Mouse (Mus musculus) heart, adult 9 months (tissue): ENCODE measurements around the gene Mtus2.

Source experiments
- DNase-seq, 2 experiments: peaks; one replicate each; pipeline ENCODE4 v3.0.0; 2022; ENCODE audit warnings: low spot score in 2 of 2

Gene Mtus2

GRCm38 (mm10) chr5:148342061-148342741, 385.1 kb downstream of the Mtus2 start:
- DNase-seq: peak; percentile 80 to 89

- no peak for DNase-seq
These were observed 387.3 kb downstream of the Mtus2 start for GRCm38 (mm10) chr5:148344374-148344773.

GRCm38 (mm10) chr5:148346543-148346942, 389.4 kb downstream of the Mtus2 start:
- DNase-seq: no peak

GRCm38 (mm10) chr5:148348153-148348552, 391.0 kb downstream of the Mtus2 start:
- peak; percentile 32 to 56 for DNase-seq

DNA sequence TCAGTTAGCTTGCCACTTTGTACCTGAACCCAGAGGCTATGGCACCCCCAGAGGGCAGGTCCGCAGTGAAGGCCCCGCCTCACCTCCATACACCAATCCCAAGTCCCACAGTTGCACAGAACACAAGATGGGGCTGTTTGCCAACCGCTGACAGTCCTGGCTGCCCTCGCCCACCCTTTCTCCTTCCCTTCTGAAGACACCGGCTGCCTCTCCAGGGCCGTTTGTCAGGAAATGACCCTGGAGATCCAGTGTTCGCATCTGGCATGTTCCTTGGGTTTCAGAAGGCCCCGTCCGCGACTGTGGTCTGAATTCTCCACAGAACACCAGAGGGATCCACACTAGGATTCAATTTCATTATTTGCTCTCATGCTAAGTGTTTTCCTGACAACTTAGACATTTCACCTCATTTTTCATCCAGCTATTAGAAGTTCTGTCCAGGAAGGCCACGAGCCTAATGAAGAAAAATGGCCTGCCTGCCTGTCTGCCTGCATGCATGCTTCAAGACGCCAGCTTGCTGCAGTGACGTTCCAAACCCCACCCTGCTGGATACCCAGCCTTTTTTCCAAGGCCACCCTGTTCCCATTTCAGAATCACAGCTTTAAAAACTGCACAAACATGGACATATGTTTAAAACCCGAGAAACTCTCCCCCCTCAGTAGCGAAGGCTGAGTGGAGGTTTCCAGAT, 392.3 kb downstream of the Mtus2 start:
- DNase-seq: no peak

- DNase-seq: peak in 1 of 2 experiments; percentile 23
These were observed 396.3 kb downstream of the Mtus2 start for GRCm38 (mm10) chr5:148353429-148353828.

GRCm38 (mm10) chr5:148354536-148354935, 397.4 kb downstream of the Mtus2 start:
- DNase-seq: peak in 1 of 2 experiments; percentile 34

- DNase-seq: no peak
These were observed 398.7 kb downstream of the Mtus2 start for GRCm38 (mm10) chr5:148355822-148356221.

DNA sequence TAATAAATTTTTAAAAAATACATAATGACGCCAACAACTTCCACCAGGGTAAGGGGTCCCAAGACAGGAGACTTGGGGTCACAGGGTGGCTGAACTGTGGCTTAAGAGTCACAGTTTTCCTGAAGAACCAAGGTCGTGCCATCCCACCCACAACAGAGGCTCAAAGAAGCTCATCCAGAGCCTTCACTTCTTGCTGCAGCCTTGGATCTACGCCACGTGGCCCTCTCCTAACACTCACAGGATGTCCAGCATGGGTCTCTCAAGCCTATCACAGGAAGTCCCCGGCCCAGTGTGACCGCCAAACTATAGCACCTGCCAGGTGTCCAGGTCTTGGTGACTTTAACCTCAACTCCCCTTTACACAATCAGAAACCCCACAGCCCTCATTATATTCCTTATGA, 400.0 kb downstream of the Mtus2 start:
- no peak for DNase-seq

- no peak for DNase-seq
These were observed 402.0 kb downstream of the Mtus2 start for GRCm38 (mm10) chr5:148359131-148359530.

DNA sequence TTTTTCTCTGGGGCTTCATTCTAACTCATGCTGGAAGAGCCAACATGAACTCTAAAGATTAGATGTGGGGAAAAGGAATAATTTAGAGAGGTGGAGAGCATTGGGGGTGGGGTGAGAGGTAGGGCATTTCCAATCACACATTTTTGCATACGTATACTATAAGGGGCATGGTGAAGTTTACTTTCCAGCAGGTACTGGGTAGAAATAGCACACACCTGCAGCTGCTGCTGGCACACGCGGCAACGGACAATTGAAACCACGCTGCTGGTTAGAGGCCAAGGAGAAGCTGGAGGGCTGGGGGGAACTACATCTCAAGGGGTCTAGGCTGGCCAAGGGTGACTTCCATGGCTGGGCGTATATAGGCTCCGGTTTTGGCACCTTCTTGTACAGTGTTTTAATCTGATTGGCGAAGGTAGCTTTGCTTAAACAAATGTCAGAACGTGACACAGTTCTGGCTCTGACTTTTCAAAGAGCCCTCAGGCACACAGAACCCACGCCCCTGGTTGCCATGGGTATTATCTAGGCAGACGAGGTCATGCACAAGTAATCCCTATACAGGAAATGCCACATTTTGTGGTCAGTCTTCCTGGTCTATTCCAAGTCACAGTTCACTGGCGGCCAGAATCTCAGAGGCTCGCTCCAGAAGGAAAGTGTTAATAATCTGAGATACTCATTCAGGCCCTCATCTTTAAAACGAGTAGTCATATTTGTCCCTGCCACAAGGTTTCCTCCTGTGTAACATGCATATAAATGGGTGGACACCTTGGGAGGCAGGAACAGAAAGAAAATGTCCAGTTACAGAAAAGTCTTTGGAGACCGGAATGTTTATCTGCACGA, 404.0 kb downstream of the Mtus2 start:
- peak in 1 of 2 experiments; percentile 36 for DNase-seq

- no peak for DNase-seq
These were observed 404.6 kb downstream of the Mtus2 start for GRCm38 (mm10) chr5:148361759-148362010.

DNA sequence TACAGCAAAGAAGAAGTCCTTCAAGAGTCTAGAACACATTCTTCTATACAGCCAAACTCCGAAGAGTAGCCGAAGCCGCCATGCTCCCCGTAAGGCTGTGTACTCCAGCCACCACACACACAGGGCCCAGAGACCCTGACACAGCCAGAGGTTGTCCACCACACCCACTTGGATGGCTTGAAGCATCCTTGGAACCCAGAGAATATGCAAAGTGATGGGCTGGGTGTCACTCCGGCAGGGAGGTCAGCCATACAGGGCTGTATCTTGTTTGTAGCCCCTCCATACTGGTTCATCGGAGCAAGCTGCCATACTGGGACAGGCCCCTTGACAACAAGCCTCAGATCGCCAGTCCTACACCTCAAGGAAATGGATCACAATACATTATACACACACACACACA, 405.2 kb downstream of the Mtus2 start:
- DNase-seq: no peak

GRCm38 (mm10) chr5:148363441-148364113, 406.5 kb downstream of the Mtus2 start:
- DNase-seq: no peak
